Mouse (Mus musculus): ENCODE results near the gene Itgb3. TPM values are rescaled to one million over a fixed set of nuclear protein-coding genes. Genes with fewer than 3 reads are reported as not detected.
A peak's percentile ranks its signal among the peaks of the same experiment; 100 is the strongest.

Gene Itgb3
- polyA plus RNA-seq, 1 experiment from 2014 or later: 0.80 TPM

GRCm38 (mm10) chr11:104572091-104572490, 35.7 kb upstream of the Itgb3 start:
- no peak overlapping the region for H3K4me2 ChIP-seq
- H3K36me3 ChIP-seq (replicated peaks): no peaks in the 10 kb centered on the region
- H3K27me3 ChIP-seq (replicated peaks): no peaks in the 10 kb centered on the region
- H3K4me1 ChIP-seq: peaks cover 5% of the 10 kb centered on the region; the same call in 1 of the 2 replicates
- H3K27ac ChIP-seq: no peak overlapping the region
- H3K9me3 ChIP-seq: no peaks in the 10 kb centered on the region
- 65% methylated on average over 7 of the region's 7 CpGs for WGBS
- no peak for ATAC-seq (replicated peaks)
- H3K4me3 ChIP-seq: no peak overlapping the region
- H3K9ac ChIP-seq: no peak overlapping the region

- no peak overlapping the region for H3K4me2 ChIP-seq
- H3K4me3 ChIP-seq: no peak overlapping the region
- H3K4me1 ChIP-seq: peaks cover 5% of the 10 kb centered on the region; the same call in 1 of the 2 replicates
- no peaks in the 10 kb centered on the region for H3K36me3 ChIP-seq (replicated peaks)
- no peaks in the 10 kb centered on the region for H3K27me3 ChIP-seq (replicated peaks)
- WGBS: 64% methylated on average over 2 of the region's 2 CpGs
- H3K9ac ChIP-seq: no peak overlapping the region
- no peak overlapping the region for H3K27ac ChIP-seq
- no peak for ATAC-seq (replicated peaks)
- H3K9me3 ChIP-seq: no peaks in the 10 kb centered on the region
Measured at GRCm38 (mm10) chr11:104572566-104572965, 35.2 kb upstream of the Itgb3 start.

GRCm38 (mm10) chr11:104576772-104577612, 30.8 kb upstream of the Itgb3 start:
- WGBS: 48% methylated on average over 10 of the region's 10 CpGs
- no peak for ATAC-seq (replicated peaks)
- H3K9me3 ChIP-seq: no peaks in the 10 kb centered on the region

GRCm38 (mm10) chr11:104578074-104578473, 29.7 kb upstream of the Itgb3 start:
- H3K27ac ChIP-seq: no peak overlapping the region
- H3K27me3 ChIP-seq (replicated peaks): no peaks in the 10 kb centered on the region
- H3K36me3 ChIP-seq (replicated peaks): no peaks in the 10 kb centered on the region
- ATAC-seq (replicated peaks): no peak
- WGBS: 66% methylated on average over 5 of the region's 5 CpGs
- H3K9me3 ChIP-seq: no peaks in the 10 kb centered on the region
- no peak overlapping the region for H3K9ac ChIP-seq
- H3K4me3 ChIP-seq: no peak overlapping the region
- H3K4me1 ChIP-seq: peaks cover 2% of the 10 kb centered on the region; the same call in 1 of the 2 replicates
- no peak overlapping the region for H3K4me2 ChIP-seq

More at GRCm38 (mm10) chr11:104576772-104577612, 30.8 kb upstream of the Itgb3 start:
- H3K27ac ChIP-seq: no peak overlapping the region
- H3K4me3 ChIP-seq: no peak overlapping the region
- H3K4me1 ChIP-seq: peaks cover under 1% of the 10 kb centered on the region; the same call in 1 of the 2 replicates
- no peak overlapping the region for H3K4me2 ChIP-seq
- H3K9ac ChIP-seq: no peak overlapping the region
- no peaks in the 10 kb centered on the region for H3K36me3 ChIP-seq (replicated peaks)
- H3K27me3 ChIP-seq (replicated peaks): no peaks in the 10 kb centered on the region

- 92% methylated on average over 9 of the region's 9 CpGs for WGBS
- H3K9ac ChIP-seq: no peak overlapping the region
- H3K9me3 ChIP-seq: no peaks in the 10 kb centered on the region
- H3K36me3 ChIP-seq (replicated peaks): no peaks in the 10 kb centered on the region
- no peak overlapping the region for H3K4me2 ChIP-seq
- ATAC-seq (replicated peaks): no peak
- H3K4me3 ChIP-seq: no peak overlapping the region
- no peaks in the 10 kb centered on the region for H3K27me3 ChIP-seq (replicated peaks)
- H3K27ac ChIP-seq: no peak overlapping the region
- H3K4me1 ChIP-seq: peaks cover 2% of the 10 kb centered on the region; the same call in 1 of the 2 replicates
Measured at GRCm38 (mm10) chr11:104579084-104579483, 28.7 kb upstream of the Itgb3 start.

GRCm38 (mm10) chr11:104579575-104579974, 28.2 kb upstream of the Itgb3 start:
- Histone ChIP-seq H3K9me3 (no peaks in the 10 kb centered on the region), H3K36me3 (replicated peaks) (no peaks in the 10 kb centered on the region), H3K4me1 (peaks cover 2% of the 10 kb centered on the region; the same call in 1 of the 2 replicates), H3K9ac (no peak overlapping the region), H3K27ac (no peak overlapping the region), H3K4me2 (no peak overlapping the region), H3K4me3 (no peak overlapping the region), H3K27me3 (replicated peaks) (no peaks in the 10 kb centered on the region)
- 91% methylated on average over 8 of the region's 8 CpGs for WGBS
- no peak for ATAC-seq (replicated peaks)

GRCm38 (mm10) chr11:104580091-104580490, 27.7 kb upstream of the Itgb3 start:
- Histone ChIP-seq H3K4me3 (no peak overlapping the region), H3K9me3 (no peaks in the 10 kb centered on the region), H3K4me2 (no peak overlapping the region), H3K27me3 (replicated peaks) (no peaks in the 10 kb centered on the region), H3K4me1 (peaks cover 2% of the 10 kb centered on the region; the same call in 1 of the 2 replicates), H3K36me3 (replicated peaks) (no peaks in the 10 kb centered on the region), H3K27ac (no peak overlapping the region), H3K9ac (no peak overlapping the region)
- 69% methylated on average over 6 of the region's 6 CpGs for WGBS
- no peak for ATAC-seq (replicated peaks)

- Histone ChIP-seq H3K4me1 (peaks cover 2% of the 10 kb centered on the region; the same call in 1 of the 2 replicates), H3K9me3 (no peaks in the 10 kb centered on the region), H3K27ac (no peak overlapping the region), H3K36me3 (replicated peaks) (no peaks in the 10 kb centered on the region), H3K27me3 (replicated peaks) (no peaks in the 10 kb centered on the region), H3K4me2 (no peak overlapping the region), H3K9ac (no peak overlapping the region), H3K4me3 (no peak overlapping the region)
- 94% methylated on average over 5 of the region's 5 CpGs for WGBS
- ATAC-seq (replicated peaks): no peak
Measured at GRCm38 (mm10) chr11:104580606-104581005, 27.2 kb upstream of the Itgb3 start.

- 53% methylated on average over 18 of the region's 18 CpGs for WGBS
- peaks cover 2% of the 10 kb centered on the region; the same call in 1 of the 2 replicates for H3K4me1 ChIP-seq
- no peaks in the 10 kb centered on the region for H3K36me3 ChIP-seq (replicated peaks)
- H3K9ac ChIP-seq: no peak overlapping the region
- 0 out of 2 replicates have a peak overlapping the region, but pooled peaks have one; percentile 38 for H3K27ac ChIP-seq
- no peaks in the 10 kb centered on the region for H3K27me3 ChIP-seq (replicated peaks)
- H3K4me2 ChIP-seq: peak overlapping the region; percentile 30
- no peaks in the 10 kb centered on the region for H3K9me3 ChIP-seq
- H3K4me3 ChIP-seq: no peak overlapping the region
- ATAC-seq (replicated peaks): no peak
Measured at GRCm38 (mm10) chr11:104581446-104582307, 26.1 kb upstream of the Itgb3 start.

- H3K4me1 ChIP-seq: peaks cover 2% of the 10 kb centered on the region; the same call in 1 of the 2 replicates
- H3K4me2 ChIP-seq: no peak overlapping the region
- H3K9me3 ChIP-seq: no peaks in the 10 kb centered on the region
- H3K27me3 ChIP-seq (replicated peaks): no peaks in the 10 kb centered on the region
- WGBS: 77% methylated on average over 2 of the region's 2 CpGs
- H3K36me3 ChIP-seq (replicated peaks): no peaks in the 10 kb centered on the region
- H3K4me3 ChIP-seq: no peak overlapping the region
- H3K9ac ChIP-seq: no peak overlapping the region
- no peak overlapping the region for H3K27ac ChIP-seq
- no peak for ATAC-seq (replicated peaks)
Measured at GRCm38 (mm10) chr11:104582308-104582606, 25.5 kb upstream of the Itgb3 start.

GRCm38 (mm10) chr11:104582630-104583364, 25.0 kb upstream of the Itgb3 start:
- no peak overlapping the region for H3K4me3 ChIP-seq
- 61% methylated on average over 13 of the region's 13 CpGs for WGBS
- ATAC-seq (replicated peaks): no peak

GRCm38 (mm10) chr11:104585495-104585894, 22.3 kb upstream of the Itgb3 start:
- Histone ChIP-seq H3K27ac (no peak overlapping the region), H3K4me3 (no peak overlapping the region), H3K27me3 (replicated peaks) (no peaks in the 10 kb centered on the region), H3K4me1 (peaks cover 2% of the 10 kb centered on the region; the same call in 1 of the 2 replicates), H3K9me3 (0 out of 2 replicates have a peak, but pooled peaks cover 2% of the 10 kb centered on the region), H3K4me2 (no peak overlapping the region), H3K36me3 (replicated peaks) (no peaks in the 10 kb centered on the region), H3K9ac (no peak overlapping the region)
- 82% methylated on average over 5 of the region's 5 CpGs for WGBS
- no peak for ATAC-seq (replicated peaks)

More at GRCm38 (mm10) chr11:104582630-104583364, 25.0 kb upstream of the Itgb3 start:
- H3K9ac ChIP-seq: no peak overlapping the region
- no peaks in the 10 kb centered on the region for H3K9me3 ChIP-seq
- no peaks in the 10 kb centered on the region for H3K27me3 ChIP-seq (replicated peaks)
- H3K27ac ChIP-seq: no peak overlapping the region
- no peak overlapping the region for H3K4me2 ChIP-seq
- H3K4me1 ChIP-seq: peaks cover 2% of the 10 kb centered on the region; the same call in 1 of the 2 replicates
- H3K36me3 ChIP-seq (replicated peaks): no peaks in the 10 kb centered on the region

All from midbrain, embryonic 15.5 days (tissue).